Mouse (Mus musculus): ENCODE data around the gene Polr3g.

GRCm38 (mm10) chr13:81736606-81737005 is 25.8 kb upstream of the Polr3g start:
- no peak for TF ChIP-seq POLR2A (IDR thresholded peaks at IDR 0.05; ENCODE audit: control insufficient read depth, extremely low read depth, insufficient read depth, low read length, poor library complexity)
- TF ChIP-seq CTCF (IDR thresholded peaks at IDR 0.05; ENCODE audit: borderline replicate concordance, control insufficient read depth, extremely low read depth, insufficient read depth, low read length, poor library complexity), result no peak
